In genomic region chr5:143932831-143933230, GRCm38 (mm10) we compare ENCODE assay signal across 8 mouse cellular contexts. TPM values are rescaled to one million over a fixed set of nuclear protein-coding genes. Genes with fewer than 3 reads are reported as not detected.
A peak's percentile ranks its signal among the peaks of the same experiment; 100 is the strongest.
DNase-seq lines count a peak whose midpoint lies in the region; ATAC-seq lines count a peak whose summit lies in the region.

Gene Rsph10b (plus strand): TSS chr5:143933035.

- H3K4me1 ChIP-seq in hindbrain, embryonic 10.5 days (replicated peaks): peaks cover 11% of the 10 kb centered on the region
- no peaks in the 10 kb centered on the region for H3K4me1 ChIP-seq in midbrain, embryonic 11.5 days (ENCODE audit: control insufficient read depth, insufficient read depth, low read length)

- peak within 1 kb of the TSS; percentile 20; the same call in 1 of the 2 replicates for H3K4me3 ChIP-seq in hindbrain, embryonic 10.5 days
- no peak within 1 kb of the TSS for H3K4me3 ChIP-seq in midbrain, embryonic 11.5 days (ENCODE audit: low read depth, low read length)

- peak; percentile 33; the same call in 1 of the 2 replicates for ATAC-seq in midbrain, embryonic 11.5 days (ENCODE audit: low FRiP score)
- no peak for ATAC-seq in megakaryocyte, adult 5-6 weeks (ENCODE audit: poor library complexity, severe bottlenecking)
- no peak for ATAC-seq in frontal cortex, adult (ENCODE audit: low TSS enrichment)

- WGBS in hindbrain, embryonic 10.5 days: 18% methylated on average over 8 of the region's 8 CpGs
- 14% methylated on average over 8 of the region's 8 CpGs for WGBS in midbrain, embryonic 11.5 days

- H3K36me3 ChIP-seq in hindbrain, embryonic 10.5 days: peaks cover 47% of the 10 kb centered on the region
- H3K36me3 ChIP-seq in midbrain, embryonic 11.5 days (ENCODE audit: control insufficient read depth, insufficient read depth, low read length): peaks cover 11% of the 10 kb centered on the region

- H3K4me2 ChIP-seq in midbrain, embryonic 11.5 days: no peak within 1 kb of the TSS

- peak; percentile 17 to 18 for DNase-seq in cerebellum, postnatal 14 days
- DNase-seq in cerebellum, adult 9-10 months: no peak
- peak; percentile 25 for DNase-seq in adrenal gland, adult 8-10 months
- peak; percentile 8 for DNase-seq in hindbrain, embryonic 10.5 days (ENCODE audit: low spot score)
- peak; percentile 89 for DNase-seq in midbrain, embryonic 11.5 days (ENCODE audit: low spot score, missing footprints)
- no peak for DNase-seq in thymus, postnatal 4 days

- H3K9ac ChIP-seq in midbrain, embryonic 11.5 days (ENCODE audit: low read length): no peak within 1 kb of the TSS

- H3K27me3 ChIP-seq in hindbrain, embryonic 10.5 days (ENCODE audit: insufficient read depth, poor library complexity, severe bottlenecking): no peaks in the 10 kb centered on the region
- H3K27me3 ChIP-seq in midbrain, embryonic 11.5 days (ENCODE audit: control insufficient read depth, insufficient read depth, low read length): no peaks in the 10 kb centered on the region

- no peak within 1 kb of the TSS for H3K27ac ChIP-seq in hindbrain, embryonic 10.5 days
- H3K27ac ChIP-seq in midbrain, embryonic 11.5 days (ENCODE audit: low read depth, low read length): no peak within 1 kb of the TSS

- no peaks in the 10 kb centered on the region for H3K9me3 ChIP-seq in hindbrain, embryonic 10.5 days
- no peaks in the 10 kb centered on the region for H3K9me3 ChIP-seq in midbrain, embryonic 11.5 days (ENCODE audit: control insufficient read depth, low read length)

RNA-seq across cellular contexts. Expression of gene Rsph10b, which starts in this region (rescaled TPM):
- 10 to 100 TPM in 1 of 4 experiments, 1 to 10 TPM in 3; 3.2 to 20.5 (median 6.1) TPM for total RNA-seq in adrenal gland, adult 8-10 months (2022)
- 1.1 and 1.3 TPM in 2 replicates for polyA plus RNA-seq in hindbrain, embryonic 10.5 days (2016; fragmentation: Nextera tagmentation; extraction: Ambion mirVana)
- polyA plus RNA-seq in midbrain, embryonic 11.5 days (2014; fragmentation: Nextera tagmentation; extraction: Ambion mirVana): 0.47 and 0.56 TPM in 2 replicates
- total RNA-seq in megakaryocyte, adult 5-6 weeks (2015): 0.46 TPM in 1 of 2 replicates, not detected in the other
- total RNA-seq in megakaryocyte, adult 5-6 weeks (2017): 0.33 TPM in 1 of 2 replicates, not detected in the other

Comparison
In these comparisons a context has a peak if more than half of its experiments do, and no peak if none do; other contexts are left out.
1. DNase-seq: peak in cerebellum, postnatal 14 days (2 of 2), adrenal gland, adult 8-10 months (single experiment) and hindbrain, embryonic 10.5 days (single experiment); none in cerebellum, adult 9-10 months (single experiment) and thymus, postnatal 4 days (single experiment).
2. Peak in DNase-seq and ATAC-seq in midbrain, embryonic 11.5 days; RNA of the gene not detected or under 1 TPM.